Mouse (Mus musculus) liver, embryonic 13.5 days (tissue): ENCODE measurements around the gene Gm17428. TPM values are rescaled to one million over a fixed set of nuclear protein-coding genes. Genes with fewer than 3 reads are reported as not detected.
A peak's percentile ranks its signal among the peaks of the same experiment; 100 is the strongest.

Source experiments
- ATAC-seq: fragments of 200-750 bp; cut with Nextera tagmentation; 2 replicates; pipeline ENCODE4 v1.8.0; 2017; ENCODE audit warnings: low read depth, mild to moderate bottlenecking, moderate number of reproducible peaks, moderate library complexity
- DNase-seq: peaks from one replicate; pipeline ENCODE4 v3.0.0; 2022
- H3K27ac ChIP-seq: fragments of 300-500 bp; sonication (generic); 2 replicates; pipeline ENCODE4 v1.5.1; 2015; ENCODE audit warnings: moderate library complexity, mild to moderate bottlenecking, inconsistent platforms
- H3K27me3 ChIP-seq: fragments of 300-500 bp; sonication (generic); 2 replicates; pipeline ENCODE4 v1.6.1; 2015; ENCODE audit warnings: mild to moderate bottlenecking, inconsistent platforms
- H3K36me3 ChIP-seq: fragments of 300-500 bp; sonication (generic); 2 replicates; pipeline ENCODE4 v1.6.1; 2015; ENCODE audit warnings: mild to moderate bottlenecking, inconsistent platforms
- H3K4me1 ChIP-seq: fragments of 300-500 bp; sonication (generic); replicated peaks from 2 replicates; pipeline ENCODE4 v1.6.1; 2015; ENCODE audit warnings: inconsistent platforms
- H3K4me2 ChIP-seq: fragments of 300-500 bp; sonication (generic); 2 replicates; pipeline ENCODE4 v1.6.1; 2015; ENCODE audit warnings: inconsistent platforms, mild to moderate bottlenecking, moderate library complexity
- H3K4me3 ChIP-seq: fragments of 300-500 bp; sonication (generic); replicated peaks from 2 replicates; pipeline ENCODE4 v1.5.1; 2015; ENCODE audit warnings: mild to moderate bottlenecking, inconsistent platforms
- H3K9ac ChIP-seq: fragments of 300-500 bp; sonication (generic); 2 replicates; pipeline ENCODE4 v1.6.1; 2015; ENCODE audit warnings: mild to moderate bottlenecking, inconsistent platforms
- H3K9me3 ChIP-seq: fragments of 300-500 bp; sonication (generic); replicated peaks from 2 replicates; pipeline ENCODE4 v1.6.1; 2016; ENCODE audit warnings: inconsistent platforms
- WGBS: fragments of 180-500 bp; shearing (Covaris S2); methylation state at CpG from one replicate; pipeline ENCODE4 v1.1.7; 2015; ENCODE audit not compliant: insufficient replicate concordance; 5-methylcytosine and 5-hydroxymethylcytosine counted together
- microRNA counts: library from miRNA; unstranded; fragments of <30 nt; microRNA quantifications from one replicate; lab custom pipeline; 2016
- microRNA-seq: library from miRNA; unstranded; fragments of <30 nt; microRNA quantifications from one replicate; pipeline ENCODE4, GENCODE M21; 2016
- polyA plus RNA-seq: library from polyadenylated mRNA; unstranded; fragments of >200 nt; fragmentation: Nextera tagmentation; extraction: Ambion mirVana; gene quantifications from 2 replicates; pipeline ENCODE4 v1.2.1, GENCODE M21; 2015

Gm17428 gene
- polyA plus RNA-seq, 1 experiment from 2014 or later, result not detected

DNA sequence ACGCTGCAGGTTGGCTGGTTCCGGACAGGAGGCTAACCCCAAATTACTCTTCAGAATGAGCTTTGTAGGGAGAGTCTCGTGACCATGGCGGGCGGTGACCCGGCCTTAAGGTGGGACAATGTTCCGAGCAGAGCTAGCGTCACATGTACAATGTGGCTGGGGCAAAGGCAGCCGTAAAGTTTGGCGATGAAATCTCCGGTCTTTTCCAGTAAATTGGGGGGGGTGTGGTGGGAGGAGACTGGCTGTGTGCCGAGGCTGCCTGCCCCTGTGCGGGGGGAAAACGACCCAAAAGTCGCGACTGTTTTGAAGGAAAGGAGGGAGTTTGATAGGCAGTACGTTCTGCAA is 39.0 kb downstream of the Gm17428 start:
- Histone ChIP-seq H3K4me3 (peak overlapping the region; percentile 77), H3K9me3 (no peaks in the 10 kb centered on the region), H3K9ac (peak overlapping the region; percentile 83), H3K27ac (peak overlapping the region; percentile 82), H3K4me2 (peak overlapping the region; percentile 78), H3K27me3 (no peaks in the 10 kb centered on the region), H3K4me1 (peaks cover 20% of the 10 kb centered on the region), H3K36me3 (peaks cover 29% of the 10 kb centered on the region)
- DNase-seq (no peak), ATAC-seq (no peak)
- under 1% methylated on average over 17 of the region's 17 CpGs for WGBS

DNA sequence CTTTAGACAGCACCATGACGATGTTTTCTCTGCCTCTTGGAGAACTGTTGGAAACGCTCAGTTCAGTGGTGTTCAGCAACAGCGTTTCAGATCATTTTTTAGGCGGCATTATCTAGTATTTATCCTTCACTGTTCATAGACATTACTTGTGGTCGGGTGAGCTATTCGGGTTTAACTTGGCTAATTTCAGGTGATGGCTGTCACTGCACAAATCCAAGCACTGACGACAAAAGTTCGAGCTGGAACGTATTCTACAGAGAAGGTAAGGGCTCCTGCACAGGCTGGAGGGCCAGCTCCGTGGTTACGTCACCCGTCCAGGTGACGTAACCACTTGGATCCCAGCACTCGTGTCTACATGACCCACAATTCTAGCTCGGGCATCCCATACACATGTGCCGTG is 40.1 kb downstream of the Gm17428 start:
- Histone ChIP-seq H3K9me3 (no peaks in the 10 kb centered on the region), H3K4me3 (peak overlapping the region; percentile 18; the same call in 1 of the 2 replicates), H3K27ac (no peak overlapping the region), H3K4me1 (peaks cover 20% of the 10 kb centered on the region), H3K36me3 (peaks cover 40% of the 10 kb centered on the region), H3K9ac (peak overlapping the region; percentile 31; the same call in 1 of the 2 replicates), H3K4me2 (peak overlapping the region; percentile 38), H3K27me3 (no peaks in the 10 kb centered on the region)
- ATAC-seq (no peak), DNase-seq (no peak)
- 84% methylated on average over 16 of the region's 16 CpGs for WGBS

DNA sequence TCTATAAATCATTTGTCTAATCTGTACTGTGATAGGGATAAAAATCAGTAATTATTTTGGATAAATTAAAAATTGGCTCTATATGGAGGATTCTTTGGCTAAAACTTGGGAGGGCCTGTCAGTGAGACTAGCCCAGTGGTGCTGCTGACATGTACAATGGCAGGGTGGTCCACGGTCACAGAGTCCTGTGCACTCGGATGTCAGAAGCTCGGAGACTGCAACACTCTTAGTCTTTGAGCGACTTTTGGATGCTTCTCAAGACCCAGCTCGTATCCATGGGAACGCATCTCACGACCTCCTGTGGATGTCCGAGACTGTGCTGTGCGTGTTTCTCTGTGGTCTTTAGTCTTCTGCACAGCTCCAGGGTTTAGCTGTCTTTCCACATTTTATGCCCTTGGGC is 43.7 kb downstream of the Gm17428 start:
- H3K4me1 ChIP-seq, result peaks cover 11% of the 10 kb centered on the region
- H3K36me3 ChIP-seq, result peaks cover 75% of the 10 kb centered on the region
- H3K27ac ChIP-seq, result no peak overlapping the region
- no peak for ATAC-seq
- H3K4me3 ChIP-seq, result no peak overlapping the region
- no peaks in the 10 kb centered on the region for H3K9me3 ChIP-seq
- H3K27me3 ChIP-seq, result no peaks in the 10 kb centered on the region
- DNase-seq, result no peak
- H3K9ac ChIP-seq, result no peak overlapping the region
- no peak overlapping the region for H3K4me2 ChIP-seq
- WGBS, result 84% methylated on average over 9 of the region's 9 CpGs

DNA sequence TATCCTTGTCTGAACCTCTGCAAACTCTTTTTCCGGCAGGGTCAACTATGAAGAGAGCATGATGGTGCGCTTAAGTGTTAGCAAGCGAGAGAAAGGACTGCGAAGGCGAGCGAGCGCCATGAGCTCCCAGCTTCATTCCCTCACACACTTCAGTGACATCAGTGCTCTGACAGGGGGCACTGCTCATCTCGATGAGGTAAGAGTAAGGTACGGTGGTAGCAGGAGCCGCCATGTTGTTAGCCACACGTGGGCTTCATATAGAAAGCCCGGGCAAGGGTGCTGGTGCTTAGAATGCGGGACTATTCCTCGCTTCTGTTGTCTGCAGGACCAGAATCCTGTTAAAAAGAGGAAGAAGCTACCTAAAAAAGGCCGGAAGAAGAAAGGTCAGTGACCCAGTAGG is 46.3 kb downstream of the Gm17428 start:
- Histone ChIP-seq H3K4me1 (no peaks in the 10 kb centered on the region), H3K36me3 (peaks cover 65% of the 10 kb centered on the region), H3K4me3 (no peak overlapping the region), H3K4me2 (no peak overlapping the region), H3K27me3 (no peaks in the 10 kb centered on the region), H3K27ac (no peak overlapping the region), H3K9ac (no peak overlapping the region), H3K9me3 (no peaks in the 10 kb centered on the region)
- DNase-seq (no peak), ATAC-seq (no peak)
- WGBS, result 89% methylated on average over 15 of the region's 15 CpGs

DNA sequence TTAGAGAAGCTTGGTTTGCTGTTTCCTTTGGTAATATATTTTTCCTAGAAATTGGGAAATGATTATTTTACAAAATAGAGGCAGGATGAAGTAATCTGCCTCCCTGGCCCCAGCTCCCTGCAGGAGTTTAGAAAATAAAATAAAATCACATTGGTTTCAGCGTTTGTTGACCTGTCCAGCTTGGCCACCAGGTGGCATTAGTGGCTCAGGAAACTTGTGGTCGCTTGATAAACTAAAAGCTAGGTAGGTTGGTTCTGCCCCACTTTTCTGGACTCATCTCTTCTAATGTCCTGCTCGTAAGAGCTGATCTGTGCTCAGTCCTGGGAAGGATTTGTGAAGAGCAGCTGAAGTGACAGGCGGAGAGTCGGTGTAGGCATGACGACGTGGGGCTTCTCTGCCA is 47.5 kb downstream of the Gm17428 start:
- Histone ChIP-seq H3K27ac (no peak overlapping the region), H3K4me3 (no peak overlapping the region), H3K9ac (no peak overlapping the region), H3K4me2 (no peak overlapping the region), H3K9me3 (no peaks in the 10 kb centered on the region), H3K36me3 (peaks cover 59% of the 10 kb centered on the region), H3K27me3 (no peaks in the 10 kb centered on the region), H3K4me1 (peaks cover 11% of the 10 kb centered on the region)
- 69% methylated on average over 7 of the region's 7 CpGs for WGBS
- ATAC-seq, result no peak
- peak; percentile 20 for DNase-seq

DNA sequence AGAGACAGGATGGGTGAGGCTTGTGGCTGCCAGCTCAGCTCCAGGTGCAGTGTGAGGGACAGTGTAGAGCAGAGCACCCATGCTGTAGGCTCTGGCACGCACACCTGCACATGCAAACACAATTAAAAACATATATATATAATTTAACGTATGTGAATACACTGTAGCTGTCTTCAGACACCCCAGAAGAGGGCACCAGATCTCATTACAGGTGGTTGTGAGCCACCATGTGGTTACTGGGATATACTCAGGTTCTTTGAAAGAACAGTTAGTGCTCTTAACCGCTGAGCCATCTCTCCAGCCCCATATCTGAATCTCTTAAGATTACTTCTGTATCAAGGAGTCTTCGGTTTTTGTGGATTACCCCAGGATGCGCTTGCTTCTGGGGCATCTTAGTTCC is 48.8 kb downstream of the Gm17428 start:
- Histone ChIP-seq H3K9ac (no peak overlapping the region), H3K9me3 (no peaks in the 10 kb centered on the region), H3K36me3 (peaks cover 50% of the 10 kb centered on the region), H3K4me1 (peaks cover 17% of the 10 kb centered on the region), H3K27me3 (no peaks in the 10 kb centered on the region), H3K4me2 (no peak overlapping the region), H3K4me3 (no peak overlapping the region), H3K27ac (no peak overlapping the region)
- no peak for DNase-seq
- WGBS, result 82% methylated on average over 5 of the region's 5 CpGs
- peak; percentile 31; the same call in 1 of the 2 replicates for ATAC-seq

MicroRNAs encoded within 50 kb of the gene (microRNA counts, 519-probe panel; counts per million panel counts)
- microRNA mmu-miR-208a (lab: Ali Mortazavi, UCI) (2,032 counts per million, percentile 6 among the panel's probes with 10 or more counts), microRNA mmu-miR-208b (lab: Ali Mortazavi, UCI) (114 counts per million)

Small RNA genes within 50 kb of the gene (microRNA-seq; reads per million reads assigned to microRNA genes)
- gene Mir208a (23.8 reads per million, percentile 35 among the genes with 10 or more reads in this experiment), gene Mir208b (96.1 reads per million, percentile 50 among the genes with 10 or more reads in this experiment)

Other genes with a start within 250 kb of the Gm17428 start
- gene Slc7a8, start 195.0 kb upstream of the Gm17428 start, polyA plus RNA-seq, result 2.1 and 3.6 TPM in 2 replicates
- gene Rnf212b, start 162.8 kb upstream of the Gm17428 start, polyA plus RNA-seq, result not detected in 2 replicates
- 2.2 TPM in 2 replicates for gene Homez, start 106.0 kb upstream of the Gm17428 start, polyA plus RNA-seq
- 0.41 and 0.50 TPM in 2 replicates for gene Ppp1r3e, start 99.4 kb upstream of the Gm17428 start, polyA plus RNA-seq
- gene Bcl2l2, start 93.6 kb upstream of the Gm17428 start, polyA plus RNA-seq, result 0.57 and 0.62 TPM in 2 replicates
- gene Gm20521, start 93.5 kb upstream of the Gm17428 start, polyA plus RNA-seq, result 0.09 TPM in 1 of 2 replicates, not detected in the other
- 53.9 and 59.1 TPM in 2 replicates for gene Pabpn1, start 84.4 kb upstream of the Gm17428 start, polyA plus RNA-seq
- gene Slc22a17, start 63.8 kb upstream of the Gm17428 start, polyA plus RNA-seq, result 2.0 and 2.1 TPM in 2 replicates
- 0.71 TPM in 2 replicates for gene Efs, start 50.8 kb upstream of the Gm17428 start, polyA plus RNA-seq
- gene Il25, start 44.2 kb upstream of the Gm17428 start, polyA plus RNA-seq, result not detected in 2 replicates
- gene Cmtm5, start 40.7 kb upstream of the Gm17428 start, polyA plus RNA-seq, result 0.20 TPM in 1 of 2 replicates, not detected in the other
- gene Myh6, start 10.0 kb upstream of the Gm17428 start, polyA plus RNA-seq, result 0.69 and 2.9 TPM in 2 replicates
- 0.98 and 6.2 TPM in 2 replicates for gene Myh7, start 17.7 kb downstream of the Gm17428 start, polyA plus RNA-seq
- 55.5 and 61.8 TPM in 2 replicates for gene Ngdn, start 38.5 kb downstream of the Gm17428 start, polyA plus RNA-seq
- gene Zfhx2, start 115.4 kb downstream of the Gm17428 start, polyA plus RNA-seq, result 1.1 and 1.2 TPM in 2 replicates
- gene Thtpa, start 117.9 kb downstream of the Gm17428 start, polyA plus RNA-seq, result 5.5 TPM in 2 replicates
- 26.1 and 27.6 TPM in 2 replicates for gene Ap1g2, start 129.7 kb downstream of the Gm17428 start, polyA plus RNA-seq
- 0.06 and 0.07 TPM in 2 replicates for gene Jph4, start 140.0 kb downstream of the Gm17428 start, polyA plus RNA-seq
- gene Dhrs2, start 245.1 kb downstream of the Gm17428 start, polyA plus RNA-seq, result not detected in 2 replicates